Mouse (Mus musculus): ENCODE measurements around the gene Gemin4.

DNA sequence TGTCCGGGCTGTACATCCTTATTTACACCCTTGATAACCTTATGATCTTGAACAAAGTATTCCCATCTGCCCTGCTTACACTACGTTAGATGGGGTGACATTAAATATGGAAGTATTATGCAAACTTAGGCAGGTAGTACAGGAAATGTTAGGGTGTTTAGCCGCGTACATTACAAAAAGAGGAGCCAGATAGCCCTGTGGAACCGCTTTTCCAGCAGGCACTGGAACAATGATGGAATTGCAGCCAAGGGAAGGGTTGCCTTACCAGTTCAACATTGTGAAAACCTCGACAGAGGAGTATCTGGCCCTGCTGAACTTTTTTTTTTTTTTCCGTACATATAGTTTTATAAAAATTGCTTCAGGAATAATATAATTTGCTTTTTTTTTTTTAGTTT lies 37.3 kb downstream of the Gemin4 start:
- no peak for TF ChIP-seq CTCF (IDR thresholded peaks at IDR 0.05)
- TF ChIP-seq EP300 (IDR thresholded peaks at IDR 0.05) = no peak

All from lung, postnatal 0 days (tissue).